Mouse (Mus musculus) T-cell, adult 66 days (primary cell): ENCODE measurements around the gene Pex1. TPM values are rescaled to one million over a fixed set of nuclear protein-coding genes. Genes with fewer than 3 reads are reported as not detected.

Experiments used
- total RNA-seq, 2 experiments: library from RNA; stranded (reverse); gene quantifications; 3 replicates in 1 of 2; 4 replicates in 1 of 2; pipeline ENCODE4 v1.2.4; 2023

Pex1 gene
- total RNA-seq = 10 to 100 TPM; 17.2 to 21.3 TPM

DNA sequence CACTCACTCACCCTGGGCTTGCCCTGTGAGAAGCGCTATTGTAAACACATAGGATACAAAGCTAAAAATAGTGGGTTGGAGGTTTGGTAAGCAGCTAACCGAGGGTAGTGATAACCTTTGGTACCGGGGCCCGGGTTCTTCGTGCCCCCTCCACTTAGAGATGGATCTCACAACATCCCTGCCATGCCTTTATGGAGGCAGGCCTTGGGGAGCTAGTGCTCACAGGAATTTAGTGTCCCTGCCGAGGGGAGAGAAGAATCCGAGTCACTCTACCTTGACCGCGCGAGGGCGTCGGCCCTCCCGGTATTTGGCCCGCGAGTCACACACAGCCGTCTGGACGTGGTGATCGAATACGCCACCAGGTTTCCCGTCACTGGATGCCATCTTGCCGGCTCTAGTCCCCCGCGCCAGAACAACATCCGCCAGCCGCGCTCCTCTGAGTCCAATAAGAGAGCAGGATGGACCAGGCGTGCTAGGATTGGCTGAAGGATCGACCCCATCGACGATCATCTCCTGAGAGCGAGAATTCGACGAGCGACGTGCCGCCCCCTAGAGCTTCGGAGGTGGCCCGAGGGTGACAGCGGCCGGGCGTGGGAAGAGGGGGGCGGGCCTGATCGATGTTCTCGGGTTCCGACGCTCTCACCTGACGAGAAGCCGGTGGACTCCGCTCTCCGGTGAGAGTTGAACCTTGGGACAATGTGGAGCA lies at the start of gene Pex1:
Pex1 (plus strand) TSS at position 374 of the 706 bp plus-strand sequence.

DNA sequence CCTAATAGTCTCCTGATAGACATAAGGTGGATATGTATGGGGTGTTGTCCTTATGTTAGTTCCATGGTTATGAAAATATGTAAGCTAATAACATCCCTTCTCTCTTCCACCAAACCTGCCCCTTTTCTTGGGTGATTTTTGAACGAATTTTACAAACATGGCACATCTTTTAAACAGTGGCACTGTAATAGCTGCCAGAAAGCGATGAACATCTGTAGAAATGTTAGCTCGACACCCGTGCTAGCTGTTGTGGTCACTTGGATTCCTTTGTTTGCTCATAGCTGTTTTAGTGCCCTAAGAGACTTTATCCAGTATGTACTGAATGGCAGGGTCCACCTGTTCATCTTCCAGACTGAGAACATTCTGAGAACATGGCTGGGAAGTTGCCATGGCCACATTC lies 24.6 kb upstream of the Pex1 start, which contains the start of gene 1700109H08Rik:
1700109H08Rik (plus strand) TSS at position 301 of the 400 bp plus-strand sequence.

DNA sequence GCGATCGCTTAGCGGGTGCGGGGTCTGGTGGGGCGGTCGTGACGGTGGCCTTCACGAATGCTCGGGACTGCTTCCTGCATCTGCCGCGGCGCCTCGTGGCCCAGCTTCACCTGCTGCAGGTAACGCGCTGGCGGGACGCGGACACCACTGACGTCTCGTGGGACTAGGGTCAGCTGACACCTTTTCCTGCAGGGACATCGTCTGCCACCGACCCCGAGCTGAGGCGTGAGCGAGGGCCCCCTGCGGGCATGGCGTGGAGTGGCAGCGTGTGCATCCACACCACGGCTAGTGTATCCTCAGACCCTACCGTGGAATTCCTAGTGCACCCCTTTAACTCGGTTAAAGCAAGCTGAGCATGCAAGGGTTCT lies 517 bp downstream of the Pex1 start, which contains the start of gene Rbm48:
Rbm48 (minus strand) TSS at position 187 of the 368 bp plus-strand sequence.

GRCm38 (mm10) chr5:3650881-3651280 lies 55.0 kb downstream of the Pex1 start, which contains the start of gene Tmbim7:
TSS of gene Tmbim7 (plus strand) at chr5:3651181.

GRCm38 (mm10) chr5:3657085-3657484 lies 61.2 kb downstream of the Pex1 start, which contains the start of gene Gatad1:
TSS of gene Gatad1 (minus strand) at chr5:3657185.

Other genes with a start within 250 kb of the Pex1 start
- gene Fam133b, start 52.2 kb upstream of the Pex1 start, total RNA-seq = 10 to 100 TPM; 90.1 to 94.2 TPM
- 10 to 100 TPM; 27.1 to 27.2 TPM for gene 1700109H08Rik, start 24.5 kb upstream of the Pex1 start, total RNA-seq
- gene Rbm48, start 519 bp downstream of the Pex1 start, total RNA-seq = 10 to 100 TPM; 84.5 to 91.4 TPM
- under 1 TPM in 1 of 2 experiments, not detected in 1; 0.62 TPM for gene Tmbim7, start 55.1 kb downstream of the Pex1 start, total RNA-seq
- gene Gatad1, start 61.1 kb downstream of the Pex1 start, total RNA-seq = 10 to 100 TPM; 41.6 to 52.1 TPM
- gene Ankib1, start 206.9 kb downstream of the Pex1 start, total RNA-seq = 100 to 1,000 TPM; 104 to 113 TPM
- 100 to 1,000 TPM in 1 of 2 experiments, 10 to 100 TPM in 1; 99.7 to 100 TPM for gene Krit1, start 207.1 kb downstream of the Pex1 start, total RNA-seq
- under 1 TPM; 0.23 to 0.95 TPM for gene Lrrd1, start 249.1 kb downstream of the Pex1 start, total RNA-seq